Mouse (Mus musculus): ENCODE results near the gene Slc43a1. TPM values are rescaled to one million over a fixed set of nuclear protein-coding genes. Genes with fewer than 3 reads are reported as not detected.

Gene Slc43a1
- 0.14 and 0.29 TPM in 2 replicates for polyA plus RNA-seq (2021; fragmentation: Nextera tagmentation)
- long read RNA-seq, experiment 1, partial matches to known transcripts, result 0 of 1 reads
- long read RNA-seq, experiment 1, other reads (novel, unspliced or antisense), result 1 of 1 reads
- long read RNA-seq, experiment 2, result 0 reads

DNA sequence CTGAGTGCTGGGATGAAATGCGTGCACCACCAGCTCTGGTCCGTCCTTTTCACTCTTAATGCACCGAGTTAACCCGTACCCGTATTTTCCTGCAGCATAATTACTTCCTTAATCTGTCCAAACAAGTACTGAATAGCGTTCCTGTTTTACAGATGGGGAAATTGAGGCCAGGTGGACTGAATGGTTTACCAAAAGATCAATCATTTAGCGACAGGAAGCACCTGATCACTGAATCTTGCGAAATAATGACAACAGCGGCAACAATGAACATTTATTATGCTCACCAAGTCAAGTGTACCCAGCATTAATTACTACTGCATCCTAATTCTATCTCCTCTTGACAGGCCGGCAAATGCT, at the start of gene Slc43a1:
Gene Slc43a1 (plus strand): TSS at position 258 of the 357 bp plus-strand sequence.

GRCm38 (mm10) chr2:84798493-84798921, 40.1 kb upstream of the Slc43a1 start, which contains the start of gene Ube2l6:
TSS of gene Ube2l6 (plus strand) at chr2:84798828.

DNA sequence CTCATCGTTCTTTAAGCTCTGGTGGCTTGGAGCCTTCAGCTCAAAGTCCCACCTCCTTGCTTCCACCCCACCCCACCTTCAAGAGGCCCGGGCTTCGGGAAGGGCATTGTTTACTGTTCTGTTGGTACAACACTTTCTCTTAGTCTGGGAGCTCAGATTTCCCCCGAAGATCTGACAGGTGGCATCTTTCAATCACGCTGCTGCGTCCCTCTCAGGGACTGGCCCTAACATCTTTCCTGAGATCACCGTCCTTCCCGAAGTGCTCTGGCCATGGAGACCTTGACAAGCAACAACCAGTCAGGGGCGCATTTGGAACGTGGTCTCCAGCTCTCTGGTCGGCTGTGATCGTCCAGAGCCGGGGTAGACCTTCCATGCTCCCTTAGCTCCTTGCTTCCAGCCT, 16.1 kb upstream of the Slc43a1 start, which contains the start of gene Smtnl1:
Gene Smtnl1 (minus strand): TSS at position 101 of the 400 bp plus-strand sequence.

GRCm38 (mm10) chr2:84826488-84827282, 12.0 kb upstream of the Slc43a1 start, which contains the start of gene Timm10:
TSS of gene Timm10 (plus strand) at chr2:84826997.

GRCm38 (mm10) chr2:84886234-84886731, 47.6 kb downstream of the Slc43a1 start, which contains the start of gene Rtn4rl2:
TSS of gene Rtn4rl2 (minus strand) at chr2:84886710.

Other genes with a start within 250 kb of the Slc43a1 start
- gene Ctnnd1, start 188.1 kb upstream of the Slc43a1 start, polyA plus RNA-seq (2021; fragmentation: Nextera tagmentation), result 5.0 and 5.6 TPM in 2 replicates
- 0.06 TPM in 1 of 2 replicates, not detected in the other for gene Btbd18, start 179.8 kb upstream of the Slc43a1 start, polyA plus RNA-seq (2021; fragmentation: Nextera tagmentation)
- 94.1 and 109 TPM in 2 replicates for gene Selenoh, start 168.1 kb upstream of the Slc43a1 start, polyA plus RNA-seq (2021; fragmentation: Nextera tagmentation)
- gene Gm28635, start 160.8 kb upstream of the Slc43a1 start, polyA plus RNA-seq (2021; fragmentation: Nextera tagmentation), result not detected in 2 replicates
- gene Med19, start 160.4 kb upstream of the Slc43a1 start, polyA plus RNA-seq (2021; fragmentation: Nextera tagmentation), result 14.4 and 25.0 TPM in 2 replicates
- 239 and 350 TPM in 2 replicates for gene Tmx2, start 159.7 kb upstream of the Slc43a1 start, polyA plus RNA-seq (2021; fragmentation: Nextera tagmentation)
- 5.5 and 8.0 TPM in 2 replicates for gene Zdhhc5, start 123.7 kb upstream of the Slc43a1 start, polyA plus RNA-seq (2021; fragmentation: Nextera tagmentation)
- 10.4 and 10.5 TPM in 2 replicates for gene Clp1, start 111.5 kb upstream of the Slc43a1 start, polyA plus RNA-seq (2021; fragmentation: Nextera tagmentation)
- gene Ypel4, start 104.8 kb upstream of the Slc43a1 start, polyA plus RNA-seq (2021; fragmentation: Nextera tagmentation), result 19.6 and 26.9 TPM in 2 replicates
- 0.70 and 1.2 TPM in 2 replicates for gene Gm19426, start 95.2 kb upstream of the Slc43a1 start, polyA plus RNA-seq (2021; fragmentation: Nextera tagmentation)
- gene Serping1, start 63.4 kb upstream of the Slc43a1 start, polyA plus RNA-seq (2021; fragmentation: Nextera tagmentation), result 9.7 and 14.3 TPM in 2 replicates
- 7.5 and 12.5 TPM in 2 replicates for gene Ube2l6, start 40.0 kb upstream of the Slc43a1 start, polyA plus RNA-seq (2021; fragmentation: Nextera tagmentation)
- gene Smtnl1, start 16.2 kb upstream of the Slc43a1 start, polyA plus RNA-seq (2021; fragmentation: Nextera tagmentation), result not detected in 2 replicates
- 174 and 190 TPM in 2 replicates for gene Timm10, start 11.9 kb upstream of the Slc43a1 start, polyA plus RNA-seq (2021; fragmentation: Nextera tagmentation)
- gene Rtn4rl2, start 47.9 kb downstream of the Slc43a1 start, polyA plus RNA-seq (2021; fragmentation: Nextera tagmentation), result 5.6 and 49.3 TPM in 2 replicates
- gene Slc43a3, start 97.7 kb downstream of the Slc43a1 start, polyA plus RNA-seq (2021; fragmentation: Nextera tagmentation), result 0.51 and 0.83 TPM in 2 replicates
- not detected in 2 replicates for gene Prg2, start 141.6 kb downstream of the Slc43a1 start, polyA plus RNA-seq (2021; fragmentation: Nextera tagmentation)
- not detected in 2 replicates for gene Prg3, start 149.4 kb downstream of the Slc43a1 start, polyA plus RNA-seq (2021; fragmentation: Nextera tagmentation)
- gene Ssrp1, start 198.4 kb downstream of the Slc43a1 start, polyA plus RNA-seq (2021; fragmentation: Nextera tagmentation), result 29.3 and 42.0 TPM in 2 replicates
- gene P2rx3, start 198.6 kb downstream of the Slc43a1 start, polyA plus RNA-seq (2021; fragmentation: Nextera tagmentation), result 0.28 and 0.43 TPM in 2 replicates
- 5.7 and 7.8 TPM in 2 replicates for gene Tnks1bp1, start 209.2 kb downstream of the Slc43a1 start, polyA plus RNA-seq (2021; fragmentation: Nextera tagmentation)